Mouse (Mus musculus): ENCODE results near the gene Cgn. TPM values are rescaled to one million over a fixed set of nuclear protein-coding genes. Genes with fewer than 3 reads are reported as not detected.

Cgn gene
- 31.9 and 35.2 TPM in 2 replicates for polyA plus RNA-seq (2014; fragmentation: Nextera tagmentation; extraction: Ambion mirVana)

GRCm38 (mm10) chr3:94786367-94786835 is at the start of gene Cgn:
Gene Cgn (minus strand): TSS chr3:94786492.
- under 1% methylated on average over 34 of the region's 35 CpGs for WGBS
- peak within 1 kb of the TSS; percentile 79 for H3K4me2 ChIP-seq (replicated peaks; ENCODE audit: low read depth, low read length)

GRCm38 (mm10) chr3:94835396-94835795 is 49.1 kb upstream of the Cgn start:
- no peak overlapping the region for H3K27ac ChIP-seq (ENCODE audit: low read length)
- H3K4me2 ChIP-seq (replicated peaks; ENCODE audit: low read depth, low read length) = no peak overlapping the region
- H3K9ac ChIP-seq (replicated peaks; ENCODE audit: low read depth, low read length) = no peak overlapping the region
- H3K27me3 ChIP-seq (ENCODE audit: control insufficient read depth, insufficient read depth, low read length) = no peaks in the 10 kb centered on the region
- H3K4me3 ChIP-seq (ENCODE audit: low read depth, low read length) = no peak overlapping the region
- no peaks in the 10 kb centered on the region for H3K9me3 ChIP-seq (ENCODE audit: control insufficient read depth, low read depth, low read length)
- no peak for ATAC-seq (ENCODE audit: insufficient number of reproducible peaks, insufficient read depth, low FRiP score, low read depth)
- H3K4me1 ChIP-seq (ENCODE audit: control insufficient read depth, insufficient read depth, low read length) = 0 out of 2 replicates have a peak, but pooled peaks cover 6% of the 10 kb centered on the region
- WGBS = 39% methylated on average over 3 of the region's 3 CpGs
- H3K36me3 ChIP-seq (ENCODE audit: control insufficient read depth, insufficient read depth, low read length) = no peaks in the 10 kb centered on the region

More at GRCm38 (mm10) chr3:94786367-94786835, at the start of gene Cgn:
- Histone ChIP-seq H3K9me3 (ENCODE audit: control insufficient read depth, low read depth, low read length) (no peaks in the 10 kb centered on the region), H3K27ac (ENCODE audit: low read length) (peak within 1 kb of the TSS; percentile 81; the same call in 1 of the 2 replicates), H3K36me3 (ENCODE audit: control insufficient read depth, insufficient read depth, low read length) (no peaks in the 10 kb centered on the region), H3K9ac (replicated peaks; ENCODE audit: low read depth, low read length) (peak within 1 kb of the TSS; percentile 33), H3K27me3 (ENCODE audit: control insufficient read depth, insufficient read depth, low read length) (no peaks in the 10 kb centered on the region), H3K4me1 (ENCODE audit: control insufficient read depth, insufficient read depth, low read length) (peaks cover 2% of the 10 kb centered on the region; the same call in 1 of the 2 replicates), H3K4me3 (ENCODE audit: low read depth, low read length) (peak within 1 kb of the TSS; percentile 51)
- ATAC-seq (ENCODE audit: insufficient number of reproducible peaks, insufficient read depth, low FRiP score, low read depth) = peak; percentile 85

GRCm38 (mm10) chr3:94833358-94833757 is 47.1 kb upstream of the Cgn start:
- Histone ChIP-seq H3K36me3 (ENCODE audit: control insufficient read depth, insufficient read depth, low read length) (no peaks in the 10 kb centered on the region), H3K4me1 (ENCODE audit: control insufficient read depth, insufficient read depth, low read length) (no peaks in the 10 kb centered on the region), H3K27ac (ENCODE audit: low read length) (no peak overlapping the region), H3K9ac (replicated peaks; ENCODE audit: low read depth, low read length) (no peak overlapping the region), H3K4me2 (replicated peaks; ENCODE audit: low read depth, low read length) (no peak overlapping the region), H3K27me3 (ENCODE audit: control insufficient read depth, insufficient read depth, low read length) (no peaks in the 10 kb centered on the region), H3K4me3 (ENCODE audit: low read depth, low read length) (no peak overlapping the region), H3K9me3 (ENCODE audit: control insufficient read depth, low read depth, low read length) (no peaks in the 10 kb centered on the region)
- no peak for ATAC-seq (ENCODE audit: insufficient number of reproducible peaks, insufficient read depth, low FRiP score, low read depth)

GRCm38 (mm10) chr3:94832701-94833100 is 46.4 kb upstream of the Cgn start:
- WGBS = 71% methylated on average over 5 of the region's 5 CpGs
- Histone ChIP-seq H3K4me2 (replicated peaks; ENCODE audit: low read depth, low read length) (no peak overlapping the region), H3K9me3 (ENCODE audit: control insufficient read depth, low read depth, low read length) (no peaks in the 10 kb centered on the region), H3K36me3 (ENCODE audit: control insufficient read depth, insufficient read depth, low read length) (no peaks in the 10 kb centered on the region), H3K4me1 (ENCODE audit: control insufficient read depth, insufficient read depth, low read length) (no peaks in the 10 kb centered on the region), H3K27ac (ENCODE audit: low read length) (no peak overlapping the region), H3K9ac (replicated peaks; ENCODE audit: low read depth, low read length) (no peak overlapping the region), H3K4me3 (ENCODE audit: low read depth, low read length) (no peak overlapping the region), H3K27me3 (ENCODE audit: control insufficient read depth, insufficient read depth, low read length) (no peaks in the 10 kb centered on the region)
- ATAC-seq (ENCODE audit: insufficient number of reproducible peaks, insufficient read depth, low FRiP score, low read depth) = no peak

GRCm38 (mm10) chr3:94832100-94832499 is 45.8 kb upstream of the Cgn start:
- H3K36me3 ChIP-seq (ENCODE audit: control insufficient read depth, insufficient read depth, low read length) = no peaks in the 10 kb centered on the region
- no peaks in the 10 kb centered on the region for H3K4me1 ChIP-seq (ENCODE audit: control insufficient read depth, insufficient read depth, low read length)
- no peaks in the 10 kb centered on the region for H3K9me3 ChIP-seq (ENCODE audit: control insufficient read depth, low read depth, low read length)
- WGBS = 20% methylated on average over 9 of the region's 9 CpGs
- no peaks in the 10 kb centered on the region for H3K27me3 ChIP-seq (ENCODE audit: control insufficient read depth, insufficient read depth, low read length)
- no peak overlapping the region for H3K4me2 ChIP-seq (replicated peaks; ENCODE audit: low read depth, low read length)
- H3K9ac ChIP-seq (replicated peaks; ENCODE audit: low read depth, low read length) = no peak overlapping the region
- no peak for ATAC-seq (ENCODE audit: insufficient number of reproducible peaks, insufficient read depth, low FRiP score, low read depth)
- no peak overlapping the region for H3K4me3 ChIP-seq (ENCODE audit: low read depth, low read length)
- no peak overlapping the region for H3K27ac ChIP-seq (ENCODE audit: low read length)

- no peaks in the 10 kb centered on the region for H3K9me3 ChIP-seq (ENCODE audit: control insufficient read depth, low read depth, low read length)
- no peak overlapping the region for H3K4me3 ChIP-seq (ENCODE audit: low read depth, low read length)
- H3K27me3 ChIP-seq (ENCODE audit: control insufficient read depth, insufficient read depth, low read length) = no peaks in the 10 kb centered on the region
- H3K9ac ChIP-seq (replicated peaks; ENCODE audit: low read depth, low read length) = no peak overlapping the region
- no peak for ATAC-seq (ENCODE audit: insufficient number of reproducible peaks, insufficient read depth, low FRiP score, low read depth)
- H3K4me1 ChIP-seq (ENCODE audit: control insufficient read depth, insufficient read depth, low read length) = peaks cover 3% of the 10 kb centered on the region; the same call in 1 of the 2 replicates
- WGBS = 84% methylated on average over 3 of the region's 3 CpGs
- H3K27ac ChIP-seq (ENCODE audit: low read length) = no peak overlapping the region
- H3K36me3 ChIP-seq (ENCODE audit: control insufficient read depth, insufficient read depth, low read length) = no peaks in the 10 kb centered on the region
- no peak overlapping the region for H3K4me2 ChIP-seq (replicated peaks; ENCODE audit: low read depth, low read length)
Measured at GRCm38 (mm10) chr3:94824110-94824509, 37.8 kb upstream of the Cgn start.

- Histone ChIP-seq H3K4me1 (ENCODE audit: control insufficient read depth, insufficient read depth, low read length) (peaks cover 3% of the 10 kb centered on the region; the same call in 1 of the 2 replicates), H3K36me3 (ENCODE audit: control insufficient read depth, insufficient read depth, low read length) (no peaks in the 10 kb centered on the region), H3K27me3 (ENCODE audit: control insufficient read depth, insufficient read depth, low read length) (no peaks in the 10 kb centered on the region), H3K27ac (ENCODE audit: low read length) (no peak overlapping the region), H3K9me3 (ENCODE audit: control insufficient read depth, low read depth, low read length) (no peaks in the 10 kb centered on the region), H3K4me3 (ENCODE audit: low read depth, low read length) (peak overlapping the region; percentile 69; the same call in 1 of the 2 replicates), H3K4me2 (replicated peaks; ENCODE audit: low read depth, low read length) (peak overlapping the region; percentile 64), H3K9ac (replicated peaks; ENCODE audit: low read depth, low read length) (no peak overlapping the region)
- no peak for ATAC-seq (ENCODE audit: insufficient number of reproducible peaks, insufficient read depth, low FRiP score, low read depth)
- 70% methylated on average over 4 of the region's 4 CpGs for WGBS
Measured at GRCm38 (mm10) chr3:94822082-94822481, 35.8 kb upstream of the Cgn start.

- Histone ChIP-seq H3K4me2 (replicated peaks; ENCODE audit: low read depth, low read length) (peak overlapping the region; percentile 64), H3K36me3 (ENCODE audit: control insufficient read depth, insufficient read depth, low read length) (no peaks in the 10 kb centered on the region), H3K27me3 (ENCODE audit: control insufficient read depth, insufficient read depth, low read length) (no peaks in the 10 kb centered on the region), H3K27ac (ENCODE audit: low read length) (peak overlapping the region; percentile 90; the same call in 1 of the 2 replicates), H3K4me3 (ENCODE audit: low read depth, low read length) (peak overlapping the region; percentile 69), H3K9me3 (ENCODE audit: control insufficient read depth, low read depth, low read length) (no peaks in the 10 kb centered on the region), H3K9ac (replicated peaks; ENCODE audit: low read depth, low read length) (peak overlapping the region; percentile 83), H3K4me1 (ENCODE audit: control insufficient read depth, insufficient read depth, low read length) (peaks cover 3% of the 10 kb centered on the region; the same call in 1 of the 2 replicates)
- peak; percentile 56; the same call in 1 of the 2 replicates for ATAC-seq (ENCODE audit: insufficient number of reproducible peaks, insufficient read depth, low FRiP score, low read depth)
- 2% methylated on average over 31 of the region's 31 CpGs for WGBS
Measured at GRCm38 (mm10) chr3:94821008-94821638, 34.8 kb upstream of the Cgn start.
